Mouse (Mus musculus) CH12.LX (cell line): Measurements from ENCODE around the gene Isca1. TPM values are rescaled to one million over a fixed set of nuclear protein-coding genes. Genes with fewer than 3 reads are reported as not detected.
A peak's percentile ranks its signal among the peaks of the same experiment; 100 is the strongest.
"Not testable (repeated sequence)": the region's sequence is repeated elsewhere in the genome, so short reads cannot be mapped to it uniquely, and the experiment has no call there.

Experiments
- DNase-seq: peaks from one replicate; pipeline ENCODE4 v3.0.0-alpha.2; 2013; ENCODE audit errors: extremely low read depth
- H3K27ac ChIP-seq: 2 replicates; pipeline ENCODE4 v1.5.1; 2012; ENCODE audit warnings: low read depth, mild to moderate bottlenecking, control low read depth, moderate library complexity; ENCODE audit not compliant: insufficient read depth
- H3K27me3 ChIP-seq: replicated peaks from 2 replicates; pipeline ENCODE3; 2012; ENCODE audit warnings: inconsistent platforms
- H3K36me3 ChIP-seq, 2 experiments: replicated peaks in 1 of 2; 2 replicates each; pipeline versions ENCODE3 to v1.6.1; 2012; ENCODE audit warnings: inconsistent platforms in 1 of 2, low read length in 1 of 2, mild to moderate bottlenecking in 1 of 2, mixed read lengths in 1 of 2, moderate library complexity in 1 of 2; ENCODE audit not compliant: control insufficient read depth in 1 of 2, insufficient read depth in 1 of 2
- H3K4me1 ChIP-seq, 2 experiments: 2 replicates each; pipeline ENCODE4 v1.6.1; 2012; ENCODE audit warnings: inconsistent platforms in 1 of 2, moderate library complexity in 1 of 2; ENCODE audit not compliant: insufficient read depth in 2 of 2, control insufficient read depth in 1 of 2
- H3K4me2 ChIP-seq: 2 replicates; pipeline ENCODE4 v1.6.1; 2012; ENCODE audit warnings: low read depth, mild to moderate bottlenecking, control low read depth; ENCODE audit not compliant: poor library complexity, insufficient read depth, severe bottlenecking
- H3K4me3 ChIP-seq, 3 experiments: fragments of 150-350 bp in 1 of 3; sonication (generic) in 1 of 3; replicated peaks in 1 of 3; 2 replicates each; pipeline versions ENCODE3 to v1.5.1; 2011 to 2012; ENCODE audit warnings: low read depth in 2 of 3, low read length in 2 of 3, mild to moderate bottlenecking in 2 of 3, moderate library complexity in 2 of 3, control low read depth in 1 of 3, improper control_type of control experiment in 1 of 3, inconsistent platforms in 1 of 3, mixed read lengths in 1 of 3; ENCODE audit not compliant: poor library complexity in 1 of 3
- H3K79me2 ChIP-seq: replicated peaks from 2 replicates; pipeline ENCODE4 v1.6.1; 2012; ENCODE audit warnings: mild to moderate bottlenecking, moderate library complexity; ENCODE audit not compliant: control insufficient read depth, poor library complexity, insufficient read depth, severe bottlenecking; ENCODE audit errors: extremely low read depth
- H3K9ac ChIP-seq: 2 replicates; pipeline ENCODE4 v1.6.1; 2012; ENCODE audit warnings: low read depth, mild to moderate bottlenecking, control low read depth, moderate library complexity; ENCODE audit not compliant: insufficient read depth
- H3K9me3 ChIP-seq: replicated peaks from 2 replicates; pipeline ENCODE3; 2012; ENCODE audit warnings: low read length, inconsistent platforms, mixed read lengths
- BHLHE40 ChIP-seq: IDR thresholded peaks from 2 replicates; pipeline ENCODE4 v1.6.1; 2011; ENCODE audit warnings: mild to moderate bottlenecking, low read depth, low read length, improper control_type of control experiment
- ELF1 ChIP-seq: IDR thresholded peaks from 2 replicates; pipeline ENCODE4 v1.6.1; 2014; ENCODE audit warnings: low read depth, mild to moderate bottlenecking, inconsistent platforms, low read length, improper control_type of control experiment
- EP300 ChIP-seq: IDR thresholded peaks from 2 replicates; pipeline ENCODE4 v1.6.1; 2011; ENCODE audit warnings: low read length, improper control_type of control experiment
- ETS1 ChIP-seq: conservative IDR thresholded peaks from 2 replicates; pipeline ENCODE4 v1.6.1; 2012; ENCODE audit warnings: low read depth, mild to moderate bottlenecking, inconsistent platforms, low read length, improper control_type of control experiment, moderate library complexity
- IRF4 ChIP-seq: IDR thresholded peaks from 2 replicates; pipeline ENCODE4 v1.6.1; 2014; ENCODE audit warnings: low read depth, mild to moderate bottlenecking, inconsistent platforms, low read length, improper control_type of control experiment
- MAX ChIP-seq: IDR thresholded peaks from 2 replicates; pipeline ENCODE4 v1.6.1; 2011; ENCODE audit warnings: low read length, improper control_type of control experiment
- MEF2A ChIP-seq: IDR thresholded peaks from 2 replicates; pipeline ENCODE4 v1.6.1; 2014; ENCODE audit warnings: low read depth, mild to moderate bottlenecking, inconsistent platforms, low read length, improper control_type of control experiment, borderline replicate concordance
- MYC ChIP-seq: IDR thresholded peaks from 2 replicates; pipeline ENCODE4 v1.6.1; 2011; ENCODE audit warnings: low read depth, mild to moderate bottlenecking, improper control_type of control experiment, low read length
- NRF1 ChIP-seq: IDR thresholded peaks from 2 replicates; pipeline ENCODE4 v1.6.1; 2014; ENCODE audit warnings: low read depth, mild to moderate bottlenecking, inconsistent platforms, low read length, improper control_type of control experiment, moderate library complexity
- POLR2A ChIP-seq: IDR thresholded peaks from 2 replicates; pipeline ENCODE4 v1.6.1; 2011; ENCODE audit warnings: low read depth, mild to moderate bottlenecking, improper control_type of control experiment, low read length
- TBP ChIP-seq: conservative IDR thresholded peaks from 2 replicates; pipeline ENCODE4 v1.6.1; 2011; ENCODE audit warnings: low read depth, low read length, improper control_type of control experiment
- TCF12 ChIP-seq: IDR thresholded peaks from 2 replicates; pipeline ENCODE4 v1.6.1; 2014; ENCODE audit warnings: low read depth, mild to moderate bottlenecking, inconsistent platforms, low read length, improper control_type of control experiment
- ZC3H11A ChIP-seq: IDR thresholded peaks from 2 replicates; pipeline ENCODE4 v1.6.1; 2012; ENCODE audit warnings: low read depth, mild to moderate bottlenecking, inconsistent platforms, low read length, improper control_type of control experiment
- dilution Hi-C: fragments of 300-500 bp; cut with MboI; formaldehyde crosslinking; loops from 2 replicates; pipeline ENCODE4 v1.14.3; 2020; ENCODE audit warnings: low sequenced_read_pairs; ENCODE audit not compliant: extremely low pct_unique_long_range_greater_than_20kb, extremely low pct_ligation_motif_present
- in situ Hi-C: fragments of 300-500 bp; cut with MboI; formaldehyde crosslinking; loops from 3 replicates; pipeline ENCODE4 v1.14.3; 2019; ENCODE audit warnings: low sequenced_read_pairs, low pct_ligation_motif_present, low pct_unique_long_range_greater_than_20kb, mixed read lengths
- polyA plus RNA-seq: library from polyadenylated mRNA; unstranded; fragments of >175 nt; gene quantifications from 2 replicates; pipeline ENCODE4 v1.2.1, GENCODE M21; 2012; ENCODE audit warnings: low read depth; ENCODE audit not compliant: insufficient read length
- total RNA-seq, 2 experiments: library from RNA; depleted of rRNA; stranded (reverse); fragments of 300-350 nt in 1 of 2; fragments of >200 nt in 1 of 2; gene quantifications; 2 replicates each; pipeline ENCODE4 v1.2.3; 2012 to 2014

The Isca1 gene
- total and polyA plus RNA-seq, 3 experiments, result 15.8 to 41.0 (median 18.4) TPM

GRCm38 (mm10) chr13:59718857-59719440, 50.7 kb downstream of the Isca1 start:
- H3K4me1 ChIP-seq, result peaks cover 11 to 25% of the 10 kb centered on the region in 2 experiments
- not testable (repeated sequence) for H3K4me3 ChIP-seq, H3K27ac ChIP-seq
- 0 out of 2 replicates have a peak, but pooled peaks have one; percentile 34 for TF ChIP-seq BHLHE40
- 0 out of 2 replicates have a peak, but pooled peaks have one; percentile 24 for TF ChIP-seq EP300
- TF ChIP-seq, all 38 proteins: peak for 2; not testable (repeated sequence) for 36
- H3K79me2 ChIP-seq, dilution Hi-C loops, H3K36me3 ChIP-seq, H3K9ac ChIP-seq, in situ Hi-C loops, H3K27me3 ChIP-seq, H3K9me3 ChIP-seq: not testable (repeated sequence)
- DNase-seq, result peak; percentile 20
- H3K4me2 ChIP-seq, result peak overlapping the region; percentile 41

- DNase-seq, result peak; percentile 92
- H3K4me1 ChIP-seq, result peaks cover 15 to 27% of the 10 kb centered on the region in 2 experiments
- TF ChIP-seq TBP (0 out of 2 replicates have a peak, but pooled peaks have one; percentile 37), MAX (no peak; the same call in 1 of the 2 replicates), ETS1 (peak; percentile 64), POLR2A (no peak), TCF12 (peak; percentile 53; the same call in 1 of the 2 replicates), IRF4 (peak; percentile 74), MEF2A (peak; percentile 59; the same call in 1 of the 2 replicates), ZC3H11A (no peak), MYC (peak; percentile 33; the same call in 1 of the 2 replicates), ELF1 (peak; percentile 75), EP300 (peak; percentile 81), NRF1 (0 out of 2 replicates have a peak, but pooled peaks have one; percentile 5)
- in situ Hi-C loops, result no loop called here
- no peaks in the 10 kb centered on the region for H3K79me2 ChIP-seq
- no peak overlapping the region for H3K9ac ChIP-seq
- dilution Hi-C loops, result no loop called here
- peak overlapping the region; percentile 64 for H3K4me2 ChIP-seq
- H3K9me3 ChIP-seq, result no peaks in the 10 kb centered on the region
- no peak overlapping the region for H3K27ac ChIP-seq
- H3K36me3 ChIP-seq, result no peaks in the 10 kb centered on the region
- H3K4me3 ChIP-seq, result no peak overlapping the region
- peaks cover 4% of the 10 kb centered on the region for H3K27me3 ChIP-seq
These were observed 55.9 kb downstream of the Isca1 start for GRCm38 (mm10) chr13:59713710-59714109.

- in situ Hi-C loops, H3K79me2 ChIP-seq, H3K27me3 ChIP-seq, H3K36me3 ChIP-seq, dilution Hi-C loops, H3K4me3 ChIP-seq, H3K9ac ChIP-seq, H3K9me3 ChIP-seq, DNase-seq, H3K4me2 ChIP-seq, H3K27ac ChIP-seq: not testable (repeated sequence)
- H3K4me1 ChIP-seq, result peaks cover 15 to 25% of the 10 kb centered on the region in 2 experiments
These were observed 57.6 kb downstream of the Isca1 start, which contains the start of gene Spata31d1b for GRCm38 (mm10) chr13:59711984-59712383. TSS of gene Spata31d1b (plus strand) at chr13:59712284.
